Mouse (Mus musculus) thymus, adult 2 months (tissue): ENCODE measurements around the gene Mdfic. TPM values are rescaled to one million over a fixed set of nuclear protein-coding genes. Genes with fewer than 3 reads are reported as not detected.

Experiments
- DNase-seq: peaks from one replicate; pipeline ENCODE4 v3.0.0; 2021
- H3K27ac ChIP-seq: fragments of 200-500 bp; 2 replicates; pipeline ENCODE4 v1.5.1; 2012; ENCODE audit warnings: low read length, control low read depth; ENCODE audit not compliant: control insufficient read depth, insufficient read depth
- H3K27me3 ChIP-seq: fragments of 200-500 bp; 2 replicates; pipeline ENCODE4 v1.6.1; 2012; ENCODE audit warnings: mild to moderate bottlenecking, low read length, moderate library complexity, mixed read lengths; ENCODE audit not compliant: control insufficient read depth, insufficient read depth
- H3K36me3 ChIP-seq: fragments of 200-500 bp; 2 replicates; pipeline ENCODE4 v1.6.1; 2012; ENCODE audit warnings: mild to moderate bottlenecking, low read length, moderate library complexity; ENCODE audit not compliant: control insufficient read depth, insufficient read depth
- H3K4me1 ChIP-seq: fragments of 200-500 bp; replicated peaks from 2 replicates; pipeline ENCODE4 v1.6.1; 2012; ENCODE audit warnings: low read length; ENCODE audit not compliant: control insufficient read depth, insufficient read depth
- H3K4me3 ChIP-seq: fragments of 200-500 bp; 2 replicates; pipeline ENCODE4 v1.5.1; 2012; ENCODE audit warnings: mild to moderate bottlenecking, low read length, control low read depth, moderate library complexity; ENCODE audit not compliant: control insufficient read depth, insufficient read depth
- CTCF ChIP-seq: fragments of 200-500 bp; IDR thresholded peaks from 2 replicates; pipeline ENCODE4 v1.5.1; 2012; ENCODE audit warnings: mild to moderate bottlenecking, control low read depth, low read length, moderate library complexity, borderline replicate concordance; ENCODE audit not compliant: control insufficient read depth, poor library complexity, insufficient read depth; ENCODE audit errors: extremely low read depth
- POLR2A ChIP-seq: fragments of 200-500 bp; IDR thresholded peaks from 2 replicates; pipeline ENCODE4 v1.6.1; 2012; ENCODE audit warnings: mild to moderate bottlenecking, low read length, control low read depth, moderate library complexity; ENCODE audit not compliant: control insufficient read depth, poor library complexity, insufficient read depth; ENCODE audit errors: extremely low read depth
- WGBS: fragments of 180-500 bp; shearing (Covaris S2); methylation state at CpG from one replicate; pipeline ENCODE4 v1.1.7; 2018; 5-methylcytosine and 5-hydroxymethylcytosine counted together
- polyA plus RNA-seq: library from polyadenylated mRNA; depleted of rRNA; stranded (reverse); fragments of >200 nt; gene quantifications from 2 replicates; pipeline ENCODE4 v1.2.3, GENCODE M21; 2012

The Mdfic gene
- polyA plus RNA-seq, 1 experiment = 6.2 TPM

DNA sequence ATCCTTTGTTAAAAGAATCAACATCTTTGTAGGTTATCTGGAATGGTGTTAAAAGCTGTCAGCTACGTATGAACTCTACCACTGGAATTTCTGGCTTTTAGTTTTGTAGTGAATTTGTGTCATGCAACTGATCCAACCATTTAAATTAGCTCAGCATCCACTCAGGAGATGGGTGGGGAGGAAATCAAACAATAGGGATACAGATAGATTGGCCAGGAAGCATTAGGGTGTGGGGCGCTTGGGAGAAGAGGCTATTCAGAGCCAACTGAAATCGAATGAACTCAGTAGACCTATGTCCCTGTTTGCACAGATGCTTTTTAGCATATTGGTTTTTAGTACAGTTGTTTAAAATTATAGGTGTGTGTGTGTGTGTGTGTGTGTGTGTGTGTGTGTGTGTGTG is 56.6 kb downstream of the Mdfic start:
- Histone ChIP-seq H3K27me3 (no peaks in the 10 kb centered on the region), H3K4me1 (peaks cover 3% of the 10 kb centered on the region; the same call in 1 of the 2 replicates), H3K36me3 (no peaks in the 10 kb centered on the region), H3K27ac (no peak overlapping the region), H3K4me3 (no peak overlapping the region)
- 96% methylated on average over 3 of the region's 3 CpGs for WGBS
- TF ChIP-seq CTCF (no peak), POLR2A (no peak)
- DNase-seq = no peak

DNA sequence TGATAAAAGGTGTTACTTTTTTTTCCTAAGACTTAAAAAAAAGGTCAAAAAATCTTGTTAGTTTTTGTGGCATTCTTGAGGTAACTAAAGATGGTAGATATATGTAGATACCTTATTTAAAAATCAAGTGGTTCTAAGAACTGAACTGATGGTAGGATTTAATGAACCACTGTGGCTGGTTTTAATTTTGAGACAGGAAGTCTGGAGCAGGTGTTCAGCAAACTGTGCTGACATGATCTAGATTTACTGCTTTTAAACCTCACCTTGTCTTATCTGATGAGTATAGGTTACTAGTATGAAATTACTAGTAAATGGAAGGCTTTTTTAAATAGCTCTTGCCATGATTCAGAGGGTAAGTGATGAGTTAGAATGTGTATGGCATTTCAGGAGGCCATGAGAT is 59.7 kb downstream of the Mdfic start:
- Histone ChIP-seq H3K4me1 (peaks cover 3% of the 10 kb centered on the region; the same call in 1 of the 2 replicates), H3K27ac (no peak overlapping the region), H3K27me3 (no peaks in the 10 kb centered on the region), H3K4me3 (no peak overlapping the region), H3K36me3 (no peaks in the 10 kb centered on the region)
- TF ChIP-seq POLR2A (no peak), CTCF (no peak)
- no peak for DNase-seq

DNA sequence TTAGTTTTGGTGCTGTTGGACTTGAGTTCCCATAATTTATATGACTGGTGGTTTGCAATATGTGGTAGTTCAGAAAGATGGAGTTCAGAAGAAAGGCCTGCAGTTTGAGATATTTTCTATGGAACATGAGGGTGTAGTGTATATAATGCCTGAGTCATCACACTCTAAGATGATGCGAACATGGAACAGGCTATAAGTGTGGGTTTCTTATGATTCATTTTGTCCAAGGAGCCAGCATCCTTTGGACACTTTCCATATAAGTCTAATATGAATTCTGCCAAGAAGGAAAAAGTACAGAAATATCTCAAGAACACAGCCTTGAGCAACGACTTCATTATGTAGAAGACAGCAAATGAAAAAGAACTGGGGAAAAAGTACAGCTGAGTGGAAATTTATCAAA is 60.2 kb downstream of the Mdfic start:
- no peak for TF ChIP-seq POLR2A
- no peak for TF ChIP-seq CTCF
- 91% methylated on average over 2 of the region's 2 CpGs for WGBS
- no peaks in the 10 kb centered on the region for H3K27me3 ChIP-seq
- H3K36me3 ChIP-seq = no peaks in the 10 kb centered on the region
- H3K4me3 ChIP-seq = no peak overlapping the region
- no peak overlapping the region for H3K27ac ChIP-seq
- DNase-seq = no peak
- peaks cover 3% of the 10 kb centered on the region; the same call in 1 of the 2 replicates for H3K4me1 ChIP-seq

DNA sequence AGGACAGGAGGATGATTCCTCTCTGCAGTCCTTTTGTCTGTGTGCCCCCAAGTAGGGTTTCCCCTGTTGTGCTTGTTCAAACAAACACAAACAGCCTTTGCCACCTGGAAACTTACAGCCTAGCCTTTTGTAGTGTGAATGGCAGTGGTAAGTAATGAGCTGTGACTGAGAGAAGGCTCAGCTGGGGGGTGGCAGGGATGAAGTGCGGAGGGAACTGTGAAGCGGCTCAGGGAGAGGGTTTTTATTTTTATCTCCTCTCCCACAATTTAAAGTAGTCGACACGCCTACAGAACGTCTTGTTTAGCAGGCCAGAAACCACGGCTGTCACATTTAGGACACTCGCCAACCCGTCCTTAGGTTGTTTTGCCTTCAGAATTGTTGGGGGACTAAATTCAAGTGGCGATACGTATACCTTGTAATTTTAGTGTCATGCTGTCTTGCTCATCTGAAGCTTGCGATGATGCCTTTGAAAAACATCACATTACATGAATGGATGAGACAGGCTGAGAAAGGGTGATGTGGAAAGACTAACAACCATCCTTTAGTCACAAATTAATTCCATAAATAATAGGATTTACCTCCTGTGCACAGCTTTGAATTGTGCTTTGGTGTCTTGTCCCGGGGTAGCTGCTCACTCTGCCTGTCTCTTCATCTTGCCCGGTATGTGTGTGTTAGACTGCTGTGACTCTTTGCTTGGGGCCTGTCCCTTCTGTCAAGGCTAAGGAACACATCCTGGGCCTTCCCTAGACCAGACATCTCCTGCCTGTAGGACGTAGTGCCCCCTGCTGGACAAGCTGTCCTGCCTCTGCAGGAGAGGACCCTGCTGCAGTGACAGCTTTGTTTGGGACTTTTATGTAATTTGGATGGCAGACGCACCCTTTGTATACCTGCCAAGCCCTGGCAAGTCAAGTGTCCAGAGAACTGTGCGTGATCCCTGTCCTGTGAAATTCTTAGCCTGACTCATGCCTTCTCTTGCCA is 69.4 kb downstream of the Mdfic start:
- WGBS = 62% methylated on average over 16 of the region's 16 CpGs
- Histone ChIP-seq H3K4me1 (peaks cover 12% of the 10 kb centered on the region), H3K36me3 (no peaks in the 10 kb centered on the region), H3K4me3 (no peak overlapping the region), H3K27ac (no peak overlapping the region), H3K27me3 (no peaks in the 10 kb centered on the region)
- DNase-seq = peak; percentile 84
- TF ChIP-seq CTCF = peak; percentile 92
- no peak for TF ChIP-seq POLR2A

DNA sequence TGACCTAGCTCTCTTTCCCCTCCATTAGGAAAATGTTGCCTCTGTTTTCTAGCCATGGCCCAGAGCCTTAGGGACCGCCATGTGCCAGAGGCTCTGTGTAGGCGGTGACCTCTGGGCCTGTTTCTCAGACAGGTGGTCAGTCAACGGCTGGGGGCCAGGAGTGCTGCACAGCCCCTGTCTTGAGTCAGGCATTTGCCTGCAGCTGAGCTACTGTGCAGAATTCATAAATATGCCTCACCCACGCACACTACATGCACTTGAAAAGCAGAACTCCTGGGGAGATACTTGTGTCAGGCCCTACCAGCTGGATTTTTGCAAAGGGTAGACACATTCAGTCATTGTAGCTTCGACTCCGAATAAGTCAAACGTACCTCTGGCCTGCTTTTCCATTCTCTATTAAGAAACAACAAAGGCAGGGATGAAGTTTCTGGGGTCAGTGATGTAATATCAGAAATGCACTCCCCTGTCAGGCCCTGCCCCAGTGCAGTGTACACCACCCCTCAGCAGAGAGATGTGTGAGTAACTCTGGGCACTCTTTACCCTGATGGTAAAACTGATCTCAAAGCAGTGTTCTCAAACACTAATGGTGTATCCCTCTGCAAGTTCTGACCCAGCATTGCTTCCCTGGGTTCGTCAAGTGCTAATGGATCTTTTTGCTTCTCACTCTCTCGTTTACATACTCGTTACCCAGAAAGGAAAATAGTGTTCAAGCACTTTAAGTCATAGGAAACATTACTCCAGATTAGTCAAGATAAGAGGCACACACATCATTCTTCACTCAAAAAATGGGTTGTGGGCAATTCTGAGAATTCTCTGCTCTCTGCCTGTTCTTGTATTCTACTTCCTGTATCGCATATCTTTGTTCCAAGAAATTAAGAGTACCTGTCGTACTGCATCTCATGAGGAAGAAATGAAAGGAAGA is 72.5 kb downstream of the Mdfic start:
- H3K4me3 ChIP-seq = no peak overlapping the region
- TF ChIP-seq CTCF = no peak
- no peak for TF ChIP-seq POLR2A
- peak overlapping the region; percentile 62 for H3K27ac ChIP-seq
- WGBS = 27% methylated on average over 12 of the region's 12 CpGs
- DNase-seq = no peak
- no peaks in the 10 kb centered on the region for H3K36me3 ChIP-seq
- H3K4me1 ChIP-seq = peaks cover 12% of the 10 kb centered on the region
- no peaks in the 10 kb centered on the region for H3K27me3 ChIP-seq

DNA sequence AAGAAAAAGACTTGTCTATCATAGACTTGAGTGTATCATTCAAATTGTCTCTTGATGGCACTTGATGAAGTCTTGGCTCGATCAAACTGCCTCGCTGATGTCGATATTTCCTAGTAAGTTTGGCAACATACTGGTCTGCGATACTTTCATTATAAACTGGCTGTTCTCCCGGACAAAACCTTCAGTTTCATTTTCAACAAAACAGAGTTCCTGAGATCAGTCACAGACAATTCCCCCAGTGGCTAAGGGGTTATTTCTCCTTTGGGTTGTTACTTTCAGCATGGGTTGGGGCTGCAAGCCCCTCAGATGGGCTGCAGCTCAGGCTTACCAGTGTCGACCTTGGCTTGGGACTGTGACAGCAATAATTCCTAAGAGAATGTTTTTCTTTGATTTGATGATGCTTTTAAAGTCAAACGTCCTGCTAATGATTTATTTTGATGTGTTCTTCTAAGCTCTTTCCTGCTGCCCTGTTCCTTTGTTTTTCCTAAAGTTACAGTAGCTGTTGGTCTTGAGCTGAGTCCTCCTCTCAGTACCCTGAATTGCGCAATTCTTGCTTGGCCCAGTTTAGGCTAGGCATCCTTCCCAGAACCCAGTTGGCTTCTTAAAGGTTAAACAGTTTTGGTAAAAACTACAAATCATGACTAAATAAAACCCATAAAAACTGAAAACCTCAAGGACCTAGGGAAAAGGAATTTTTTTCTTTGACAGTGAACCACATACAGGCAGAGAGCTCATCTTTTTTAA is 73.3 kb downstream of the Mdfic start:
- H3K4me3 ChIP-seq = peak overlapping the region; percentile 29
- peak overlapping the region; percentile 78 for H3K27ac ChIP-seq
- 14% methylated on average over 8 of the region's 8 CpGs for WGBS
- H3K4me1 ChIP-seq = peaks cover 12% of the 10 kb centered on the region
- no peak for DNase-seq
- H3K36me3 ChIP-seq = no peaks in the 10 kb centered on the region
- TF ChIP-seq CTCF (no peak), POLR2A (no peak)
- H3K27me3 ChIP-seq = no peaks in the 10 kb centered on the region
